Mouse (Mus musculus): ENCODE measurements around the gene Gm20911. TPM values are rescaled to one million over a fixed set of nuclear protein-coding genes. Genes with fewer than 3 reads are reported as not detected.
"Not testable (repeated sequence)": the region's sequence is repeated elsewhere in the genome, so short reads cannot be mapped to it uniquely, and the experiment has no call there.

Gene Gm20911
- total RNA-seq (2014; rRNA removed; ENCODE audit: low replicate concordance) (not detected in 2 replicates), polyA plus RNA-seq (2015; fragmentation: Nextera tagmentation; extraction: Ambion mirVana) (not detected in 2 replicates)

GRCm38 (mm10) chrY:81457707-81458106 lies at the start of gene Gm20911:
Gene Gm20911 (plus strand): TSS chrY:81458007.
- not testable (repeated sequence) for H3K4me2 ChIP-seq (ENCODE audit: low read depth, low read length); H3K27ac ChIP-seq (ENCODE audit: low read depth); DNase-seq (ENCODE audit: low spot score); ATAC-seq (ENCODE audit: insufficient read depth, low read depth); H3K36me3 ChIP-seq (replicated peaks; ENCODE audit: control insufficient read depth, insufficient read depth, low read length); H3K9me3 ChIP-seq (replicated peaks; ENCODE audit: control insufficient read depth, low read length); H3K4me3 ChIP-seq (ENCODE audit: low read depth, low read length); H3K4me1 ChIP-seq (ENCODE audit: control insufficient read depth, insufficient read depth); H3K27me3 ChIP-seq (ENCODE audit: control insufficient read depth, insufficient read depth, low read length); H3K9ac ChIP-seq (replicated peaks; ENCODE audit: low read depth, low read length)
- WGBS, result no CpG with 5 or more reads among the region's 6 CpGs

Measured in heart, postnatal 0 days (tissue).